Mouse (Mus musculus) spleen, postnatal 10 days (tissue): ENCODE results near the gene Bmyc.
"Not testable (repeated sequence)": the region's sequence is repeated elsewhere in the genome, so short reads cannot be mapped to it uniquely, and the experiment has no call there.

Experiments
- DNase-seq, 2 experiments: peaks; one replicate each; pipeline ENCODE4 v3.0.0; 2021 to 2022; ENCODE audit warnings: low spot score in 2 of 2

The Bmyc gene

DNA sequence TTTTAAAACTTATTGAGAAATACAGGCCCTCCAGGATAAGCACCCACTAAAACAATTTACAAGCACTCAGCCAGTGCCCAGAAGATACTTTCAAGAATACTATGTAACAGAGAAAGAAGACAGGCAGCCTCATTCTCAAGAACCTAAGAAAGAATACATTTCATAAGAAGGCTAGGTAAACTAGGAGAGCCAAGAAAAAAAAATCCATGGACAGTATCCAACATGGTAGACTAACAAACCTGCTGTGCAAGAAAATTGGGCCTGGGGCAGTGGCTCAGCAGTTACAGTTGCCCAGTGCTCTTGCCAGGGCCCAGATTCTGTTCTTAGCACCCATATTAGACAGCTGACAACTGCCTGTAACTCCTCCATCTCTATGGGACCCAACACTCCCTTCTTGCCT is 10.7 kb downstream of the Bmyc start:
- no peak for DNase-seq

- DNase-seq = no peak
These were observed 26.8 kb downstream of the Bmyc start for GRCm38 (mm10) chr2:25733199-25733930.

GRCm38 (mm10) chr2:25736709-25737108 is 30.2 kb downstream of the Bmyc start, which contains the start of gene Obp2b:
Gene Obp2b, plus strand, starts transcription at chr2:25737009.
- not testable (repeated sequence) for DNase-seq

GRCm38 (mm10) chr2:25741671-25742070 is 35.1 kb downstream of the Bmyc start:
- DNase-seq = no peak

DNA sequence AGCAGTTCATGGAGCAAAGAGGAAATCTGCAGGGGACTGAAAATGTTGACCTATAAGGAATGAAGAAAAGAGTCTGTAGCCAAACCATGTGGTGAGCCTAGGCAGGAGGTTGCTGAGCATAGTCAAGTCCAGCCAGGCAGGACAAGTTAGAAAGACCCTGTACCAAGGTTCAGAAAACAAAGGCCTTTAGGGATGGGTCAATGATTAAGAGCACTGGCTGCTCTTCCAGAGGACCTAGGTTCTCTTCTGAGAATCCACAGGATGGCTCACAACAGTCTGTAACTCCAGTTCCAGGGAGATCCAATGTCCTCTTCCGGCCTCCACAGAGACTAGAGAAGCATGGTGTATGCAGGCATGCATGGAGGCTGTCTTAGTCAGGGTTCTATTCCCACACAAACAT is 47.7 kb downstream of the Bmyc start:
- no peak for DNase-seq
